Mouse (Mus musculus) midbrain, embryonic 13.5 days (tissue): ENCODE data around the gene Ifna7. TPM values are rescaled to one million over a fixed set of nuclear protein-coding genes. Genes with fewer than 3 reads are reported as not detected.
"Not testable (repeated sequence)": the region's sequence is repeated elsewhere in the genome, so short reads cannot be mapped to it uniquely, and the experiment has no call there.

ENCODE experiments used
- ATAC-seq: fragments of 200-750 bp; cut with Nextera tagmentation; 2 replicates; pipeline ENCODE4 v1.8.0; 2017; ENCODE audit warnings: mild to moderate bottlenecking, moderate TSS enrichment, moderate library complexity
- H3K27ac ChIP-seq: fragments of 300-500 bp; sonication (generic); 2 replicates; pipeline ENCODE4 v1.5.1; 2015; ENCODE audit warnings: inconsistent platforms, mild to moderate bottlenecking, moderate library complexity
- H3K27me3 ChIP-seq: fragments of 300-500 bp; sonication (generic); 2 replicates; pipeline ENCODE4 v1.6.1; 2015; ENCODE audit warnings: mild to moderate bottlenecking, inconsistent platforms
- H3K36me3 ChIP-seq: fragments of 300-500 bp; sonication (generic); 2 replicates; pipeline ENCODE4 v1.6.1; 2015; ENCODE audit warnings: mild to moderate bottlenecking, inconsistent platforms
- H3K4me1 ChIP-seq: fragments of 300-500 bp; sonication (generic); replicated peaks from 2 replicates; pipeline ENCODE4 v1.6.1; 2015; ENCODE audit warnings: inconsistent platforms
- H3K4me2 ChIP-seq: fragments of 300-500 bp; sonication (generic); replicated peaks from 2 replicates; pipeline ENCODE4 v1.6.1; 2015; ENCODE audit warnings: moderate library complexity, mild to moderate bottlenecking, inconsistent platforms
- H3K4me3 ChIP-seq: fragments of 300-500 bp; sonication (generic); replicated peaks from 2 replicates; pipeline ENCODE4 v1.5.1; 2015; ENCODE audit warnings: mild to moderate bottlenecking, inconsistent platforms
- H3K9ac ChIP-seq: fragments of 300-500 bp; sonication (generic); replicated peaks from 2 replicates; pipeline ENCODE4 v1.6.1; 2015; ENCODE audit warnings: mild to moderate bottlenecking, inconsistent platforms
- H3K9me3 ChIP-seq: fragments of 300-500 bp; sonication (generic); 2 replicates; pipeline ENCODE4 v1.6.1; 2016; ENCODE audit warnings: mild to moderate bottlenecking, inconsistent platforms
- WGBS: fragments of 180-500 bp; shearing (Covaris S2); methylation state at CpG from one replicate; pipeline ENCODE4 v1.1.7; 2015; 5-methylcytosine and 5-hydroxymethylcytosine counted together
- polyA plus RNA-seq: library from polyadenylated mRNA; unstranded; fragments of >200 nt; fragmentation: Nextera tagmentation; extraction: Ambion mirVana; gene quantifications from 2 replicates; pipeline ENCODE4 v1.2.1, GENCODE M21; 2015

Gene Ifna7
- polyA plus RNA-seq, result not detected in 2 replicates

GRCm38 (mm10) chr4:88815928-88816327 lies at the start of gene Ifna7:
Gene Ifna7 (plus strand): TSS chr4:88816228.
- H3K4me3 ChIP-seq, result no peak within 1 kb of the TSS
- H3K4me2 ChIP-seq, result no peak within 1 kb of the TSS
- H3K9me3 ChIP-seq, result no peaks in the 10 kb centered on the region
- no peak within 1 kb of the TSS for H3K27ac ChIP-seq
- no peak within 1 kb of the TSS for H3K9ac ChIP-seq
- no peaks in the 10 kb centered on the region for H3K36me3 ChIP-seq
- 66% methylated on average over 3 of the region's 3 CpGs for WGBS
- no peak for ATAC-seq
- H3K4me1 ChIP-seq, result no peaks in the 10 kb centered on the region
- no peaks in the 10 kb centered on the region for H3K27me3 ChIP-seq

- not testable (repeated sequence) for H3K4me1 ChIP-seq, H3K4me2 ChIP-seq, ATAC-seq, H3K27ac ChIP-seq, H3K9ac ChIP-seq, H3K27me3 ChIP-seq, H3K36me3 ChIP-seq, H3K4me3 ChIP-seq, H3K9me3 ChIP-seq
- whole genome bisulfite sequencing, result no CpG with 5 or more reads among the region's 32 CpGs
Measured at GRCm38 (mm10) chr4:88773534-88773933, 42.5 kb upstream of the Ifna7 start, which contains the start of gene Gm13290. Gene Gm13290 (plus strand): TSS chr4:88773834.

GRCm38 (mm10) chr4:88776622-88777021 lies 39.4 kb upstream of the Ifna7 start, which contains the start of gene Gm13289:
Gene Gm13289 (plus strand): TSS chr4:88776922.
- H3K27me3 ChIP-seq, H3K4me2 ChIP-seq, H3K4me1 ChIP-seq, H3K36me3 ChIP-seq, H3K4me3 ChIP-seq, H3K9ac ChIP-seq, ATAC-seq, H3K9me3 ChIP-seq, H3K27ac ChIP-seq: not testable (repeated sequence)
- WGBS, result no CpG with 5 or more reads among the region's 29 CpGs

GRCm38 (mm10) chr4:88779550-88779949 lies 36.5 kb upstream of the Ifna7 start, which contains the start of gene Gm13272:
Gene Gm13272 (plus strand): TSS chr4:88779850.
- ATAC-seq, H3K9ac ChIP-seq, H3K4me2 ChIP-seq, H3K4me1 ChIP-seq, H3K36me3 ChIP-seq, H3K27me3 ChIP-seq, H3K4me3 ChIP-seq, H3K27ac ChIP-seq, H3K9me3 ChIP-seq: not testable (repeated sequence)
- WGBS, result no CpG with 5 or more reads among the region's 29 CpGs

- 54% methylated on average over 16 of the region's 18 CpGs for WGBS
- H3K36me3 ChIP-seq, H3K4me1 ChIP-seq, H3K4me2 ChIP-seq, H3K9me3 ChIP-seq, H3K9ac ChIP-seq, H3K27me3 ChIP-seq, ATAC-seq, H3K27ac ChIP-seq, H3K4me3 ChIP-seq: not testable (repeated sequence)
Measured at GRCm38 (mm10) chr4:88780320-88780719, 35.7 kb upstream of the Ifna7 start.

- WGBS, result 12% methylated on average over 4 of the region's 7 CpGs
- H3K4me2 ChIP-seq, result peak within 1 kb of the TSS; percentile 41
- not testable (repeated sequence) for H3K27ac ChIP-seq, ATAC-seq, H3K4me1 ChIP-seq, H3K9ac ChIP-seq, H3K9me3 ChIP-seq, H3K4me3 ChIP-seq, H3K36me3 ChIP-seq, H3K27me3 ChIP-seq
Measured at GRCm38 (mm10) chr4:88781831-88782230, 34.2 kb upstream of the Ifna7 start, which contains the start of gene Ifnz. Gene Ifnz (plus strand): TSS chr4:88782131.

- H3K9ac ChIP-seq, H3K9me3 ChIP-seq, H3K27me3 ChIP-seq, H3K4me1 ChIP-seq, H3K4me3 ChIP-seq, H3K27ac ChIP-seq, ATAC-seq, H3K36me3 ChIP-seq: not testable (repeated sequence)
- WGBS, result 0% methylated on average over 15 of the region's 31 CpGs
- H3K4me2 ChIP-seq, result peak overlapping the region; percentile 41
Measured at GRCm38 (mm10) chr4:88782335-88782734, 33.7 kb upstream of the Ifna7 start.

GRCm38 (mm10) chr4:88785409-88785808 lies 30.6 kb upstream of the Ifna7 start, which contains the start of gene Gm13276:
Gene Gm13276 (plus strand): TSS chr4:88785709.
- WGBS, result no CpG with 5 or more reads among the region's 27 CpGs
- not testable (repeated sequence) for ATAC-seq

GRCm38 (mm10) chr4:88788402-88788801 lies 27.6 kb upstream of the Ifna7 start, which contains the start of gene Gm13277:
Gene Gm13277 (plus strand): TSS chr4:88788632.
- not testable (repeated sequence) for ATAC-seq, H3K9me3 ChIP-seq, H3K27me3 ChIP-seq, H3K4me3 ChIP-seq, H3K4me2 ChIP-seq, H3K4me1 ChIP-seq, H3K9ac ChIP-seq, H3K36me3 ChIP-seq, H3K27ac ChIP-seq
- 0% methylated on average over 3 of the region's 28 CpGs for WGBS

More at GRCm38 (mm10) chr4:88785409-88785808, 30.6 kb upstream of the Ifna7 start, which contains the start of gene Gm13276:
- H3K4me1 ChIP-seq, H3K4me2 ChIP-seq, H3K27ac ChIP-seq, H3K27me3 ChIP-seq, H3K9me3 ChIP-seq, H3K36me3 ChIP-seq, H3K4me3 ChIP-seq, H3K9ac ChIP-seq: not testable (repeated sequence)

GRCm38 (mm10) chr4:88791250-88791649 lies 24.8 kb upstream of the Ifna7 start, which contains the start of gene Gm13278:
Gene Gm13278 (plus strand): TSS chr4:88791550.
- no CpG with 5 or more reads among the region's 28 CpGs for WGBS

GRCm38 (mm10) chr4:88793936-88794675 lies 21.9 kb upstream of the Ifna7 start, which contains the start of gene Gm13275:
Gene Gm13275 (plus strand): TSS chr4:88794487.
- not testable (repeated sequence) for H3K4me3 ChIP-seq, H3K9me3 ChIP-seq, H3K9ac ChIP-seq, H3K4me2 ChIP-seq, H3K4me1 ChIP-seq, H3K27me3 ChIP-seq, ATAC-seq, H3K27ac ChIP-seq, H3K36me3 ChIP-seq
- 0% methylated on average over 9 of the region's 52 CpGs for WGBS

More at GRCm38 (mm10) chr4:88791250-88791649, 24.8 kb upstream of the Ifna7 start, which contains the start of gene Gm13278:
- not testable (repeated sequence) for H3K27me3 ChIP-seq, H3K4me2 ChIP-seq, H3K36me3 ChIP-seq, H3K4me1 ChIP-seq, H3K4me3 ChIP-seq, H3K9ac ChIP-seq, H3K9me3 ChIP-seq, H3K27ac ChIP-seq, ATAC-seq

- not testable (repeated sequence) for H3K9ac ChIP-seq, H3K4me3 ChIP-seq, H3K36me3 ChIP-seq, H3K27me3 ChIP-seq, H3K4me2 ChIP-seq, ATAC-seq, H3K4me1 ChIP-seq, H3K9me3 ChIP-seq, H3K27ac ChIP-seq
- whole genome bisulfite sequencing, result no CpG with 5 or more reads among the region's 28 CpGs
Measured at GRCm38 (mm10) chr4:88797097-88797496, 18.9 kb upstream of the Ifna7 start, which contains the start of gene Gm13279. Gene Gm13279 (plus strand): TSS chr4:88797397.
